Mouse (Mus musculus) bone marrow macrophage, adult 2 months (primary cell): Measurements from ENCODE around the gene Zdhhc5. TPM values are rescaled to one million over a fixed set of nuclear protein-coding genes. Genes with fewer than 3 reads are reported as not detected.
"Not testable (repeated sequence)": the region's sequence is repeated elsewhere in the genome, so short reads cannot be mapped to it uniquely, and the experiment has no call there.

Experiments used
- H3K27ac ChIP-seq: 2 replicates; pipeline ENCODE4 v1.5.1; 2012; ENCODE audit warnings: low read depth, low read length; ENCODE audit not compliant: insufficient read depth
- H3K4me1 ChIP-seq: 2 replicates; pipeline ENCODE4 v1.6.1; 2012; ENCODE audit warnings: low read length; ENCODE audit not compliant: control insufficient read depth, insufficient read depth
- H3K4me3 ChIP-seq: 2 replicates; pipeline ENCODE4 v1.5.1; 2012; ENCODE audit warnings: mild to moderate bottlenecking, low read length, moderate library complexity; ENCODE audit not compliant: insufficient read depth
- CTCF ChIP-seq: IDR thresholded peaks from 2 replicates; pipeline ENCODE4 v1.5.1; 2012; ENCODE audit warnings: low read depth, mild to moderate bottlenecking, low read length, moderate library complexity
- POLR2A ChIP-seq: IDR thresholded peaks from 2 replicates; pipeline ENCODE4 v1.6.1; 2012; ENCODE audit warnings: mild to moderate bottlenecking, low read depth, low read length, borderline replicate concordance
- polyA plus RNA-seq: library from polyadenylated mRNA; stranded (reverse); fragments of >200 nt; gene quantifications from 2 replicates; pipeline ENCODE4 v1.2.4, GENCODE M21; 2012; ENCODE audit not compliant: missing spikeins, insufficient read depth, insufficient read length

The Zdhhc5 gene
- polyA plus RNA-seq, 1 experiment = 29.2 TPM

DNA sequence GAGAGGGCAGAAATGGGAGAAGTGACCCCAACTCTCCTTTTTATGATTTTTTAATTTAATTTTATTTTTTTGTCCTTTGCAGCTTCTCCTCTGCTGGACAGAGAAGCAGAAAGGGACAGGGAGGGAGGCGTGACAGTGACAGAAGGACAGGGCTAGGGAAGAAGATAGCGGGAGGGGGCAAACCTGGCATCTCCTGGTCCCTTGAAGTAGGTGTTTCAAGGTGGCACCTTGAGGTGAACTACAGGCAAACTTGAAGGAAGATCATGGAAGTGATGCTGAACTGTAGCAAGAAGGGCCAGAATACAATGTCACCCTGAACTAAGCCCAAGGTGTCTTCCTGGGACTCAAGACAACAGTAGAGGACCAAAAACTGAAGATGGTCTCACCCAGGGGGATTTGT is 19.9 kb upstream of the Zdhhc5 start:
- Histone ChIP-seq H3K4me3 (peak overlapping the region; percentile 41; the same call in 1 of the 2 replicates), H3K4me1 (peaks cover 20% of the 10 kb centered on the region), H3K27ac (no peak overlapping the region)
- TF ChIP-seq CTCF (no peak), POLR2A (no peak)

DNA sequence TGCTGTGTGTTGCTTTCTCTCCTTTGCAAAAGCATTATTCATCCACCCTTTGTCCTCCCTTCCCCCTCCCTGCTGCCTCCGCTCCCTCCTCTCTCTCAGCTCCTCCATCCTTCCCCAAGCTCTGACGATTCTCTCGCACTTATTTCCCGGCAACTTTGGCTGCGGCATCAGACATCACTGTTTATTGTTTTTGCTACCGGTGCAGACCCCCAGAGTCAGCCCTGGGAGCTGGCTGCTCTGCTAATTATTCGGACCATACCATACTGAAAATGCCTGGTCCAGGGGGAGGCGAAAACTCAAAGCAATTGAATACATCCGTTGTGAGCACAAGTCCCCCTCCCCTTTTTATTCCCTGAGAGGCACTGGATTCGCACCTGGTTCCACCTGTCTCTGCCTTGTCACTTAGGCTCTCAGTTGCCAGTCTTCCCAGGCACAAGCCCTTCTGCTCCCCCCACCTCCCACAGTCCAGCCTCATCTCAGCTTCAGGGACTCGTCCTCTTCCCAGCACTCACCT is 19.4 kb upstream of the Zdhhc5 start:
- peaks cover 16% of the 10 kb centered on the region for H3K4me1 ChIP-seq
- no peak overlapping the region for H3K27ac ChIP-seq
- H3K4me3 ChIP-seq = peak overlapping the region; percentile 41
- TF ChIP-seq CTCF (no peak), POLR2A (no peak)

DNA sequence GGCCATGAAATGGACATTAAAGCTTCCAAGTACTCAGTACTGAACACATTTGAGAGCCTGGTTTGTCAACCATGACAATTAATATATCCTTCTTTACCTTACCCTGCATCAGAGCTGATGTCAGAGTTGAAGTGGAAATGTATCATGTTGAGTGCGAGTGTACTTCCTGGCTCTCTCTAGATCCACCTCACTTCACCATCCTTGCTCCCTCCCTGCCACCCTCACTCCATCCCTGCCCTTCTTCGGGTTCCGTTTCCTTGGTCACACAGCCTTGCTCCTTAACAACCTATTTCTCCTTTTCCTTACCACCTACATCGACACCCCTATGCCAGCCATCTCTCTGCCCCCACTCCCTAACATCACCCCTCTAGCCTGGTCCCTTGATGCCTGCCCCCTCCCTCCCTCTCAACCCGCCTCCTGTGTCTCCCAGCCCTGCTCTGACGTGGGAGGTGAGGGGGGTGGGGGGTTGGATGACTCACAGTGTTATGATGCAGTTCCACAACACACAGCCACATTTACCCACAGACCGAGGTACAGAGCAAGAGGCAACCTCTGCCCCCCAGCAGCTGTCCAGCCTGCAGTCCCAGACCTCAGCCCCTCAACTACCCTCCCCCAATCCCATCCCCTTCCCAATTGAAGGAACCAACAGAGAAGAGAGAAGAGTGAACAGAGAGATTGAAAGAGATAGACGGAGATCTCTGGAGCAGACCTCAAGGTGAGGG is 18.8 kb upstream of the Zdhhc5 start, which contains the start of gene Ypel4:
Gene Ypel4 (plus strand): TSS at position 480 of the 722 bp plus-strand sequence.
- peak within 1 kb of the TSS; percentile 41 for H3K4me3 ChIP-seq
- H3K4me1 ChIP-seq = peaks cover 13% of the 10 kb centered on the region
- TF ChIP-seq POLR2A = no peak
- TF ChIP-seq CTCF = no peak
- no peak within 1 kb of the TSS for H3K27ac ChIP-seq

GRCm38 (mm10) chr2:84732394-84732793 is 17.4 kb upstream of the Zdhhc5 start:
- TF ChIP-seq POLR2A (no peak), CTCF (no peak)
- no peak overlapping the region for H3K4me3 ChIP-seq
- H3K4me1 ChIP-seq = peaks cover 13% of the 10 kb centered on the region
- no peak overlapping the region for H3K27ac ChIP-seq

DNA sequence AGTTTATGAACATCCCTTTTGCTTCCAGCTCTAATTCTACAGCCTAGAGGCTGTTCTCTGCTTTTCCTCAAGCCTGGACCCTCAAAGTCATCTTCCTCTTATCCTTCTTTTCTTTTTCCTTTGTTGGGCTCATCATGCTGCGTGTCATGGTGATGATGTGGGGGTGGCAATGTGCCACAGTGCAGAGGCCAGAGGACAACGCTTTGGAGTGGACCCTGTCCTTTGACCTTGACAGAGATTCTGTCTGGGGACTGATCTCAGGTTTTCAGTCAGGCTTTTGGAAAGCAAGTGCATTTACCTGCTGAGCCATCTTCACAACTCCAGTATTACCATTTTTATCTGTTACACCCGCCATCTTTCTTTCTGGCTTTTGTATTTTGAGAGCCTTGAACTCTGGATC is 16.2 kb upstream of the Zdhhc5 start:
- no peak overlapping the region for H3K27ac ChIP-seq
- H3K4me3 ChIP-seq = no peak overlapping the region
- peaks cover 13% of the 10 kb centered on the region for H3K4me1 ChIP-seq
- TF ChIP-seq CTCF (no peak), POLR2A (no peak)

- not testable (repeated sequence) for H3K4me3 ChIP-seq, H3K27ac ChIP-seq
- peaks cover 10% of the 10 kb centered on the region for H3K4me1 ChIP-seq
Measured at GRCm38 (mm10) chr2:84728191-84728590, 13.2 kb upstream of the Zdhhc5 start.

- Histone ChIP-seq H3K4me3 (peak within 1 kb of the TSS; percentile 68), H3K27ac (peak within 1 kb of the TSS; percentile 89), H3K4me1 (peaks cover 9% of the 10 kb centered on the region)
- TF ChIP-seq POLR2A (no peak; the same call in 1 of the 2 replicates), CTCF (no peak)
Measured at GRCm38 (mm10) chr2:84727172-84727858, 12.3 kb upstream of the Zdhhc5 start, which contains the start of gene Clp1. TSS of gene Clp1 (minus strand) at chr2:84727350.

- peak overlapping the region; percentile 68 for H3K4me3 ChIP-seq
- TF ChIP-seq POLR2A (no peak), CTCF (no peak)
Measured at GRCm38 (mm10) chr2:84726716-84727115, 11.7 kb upstream of the Zdhhc5 start.

DNA sequence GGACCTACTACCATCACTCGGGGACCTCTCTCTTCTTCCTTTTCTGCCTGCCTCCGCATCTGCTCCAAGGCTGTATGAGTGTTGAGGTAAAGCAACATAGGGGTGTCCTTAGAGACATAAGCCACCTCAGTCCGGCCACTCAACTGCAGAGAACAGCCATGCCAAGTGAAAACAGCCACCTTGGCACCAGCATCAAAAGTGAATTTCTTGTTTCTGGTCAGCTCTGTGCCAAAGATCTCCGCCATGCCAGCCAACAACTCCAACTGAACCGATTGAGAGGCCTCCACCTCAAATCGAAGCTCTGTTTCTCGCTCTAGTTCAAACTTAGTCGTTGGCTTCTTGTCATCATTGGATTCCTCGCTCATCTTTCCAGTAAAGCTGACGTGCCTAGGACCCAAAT is 10.8 kb upstream of the Zdhhc5 start:
- Histone ChIP-seq H3K27ac (no peak overlapping the region), H3K4me1 (peaks cover 9% of the 10 kb centered on the region), H3K4me3 (peak overlapping the region; percentile 68)
- TF ChIP-seq CTCF (no peak), POLR2A (no peak)

More at GRCm38 (mm10) chr2:84726716-84727115, 11.7 kb upstream of the Zdhhc5 start:
- peaks cover 9% of the 10 kb centered on the region for H3K4me1 ChIP-seq
- H3K27ac ChIP-seq = no peak overlapping the region; the same call in 1 of the 2 replicates

DNA sequence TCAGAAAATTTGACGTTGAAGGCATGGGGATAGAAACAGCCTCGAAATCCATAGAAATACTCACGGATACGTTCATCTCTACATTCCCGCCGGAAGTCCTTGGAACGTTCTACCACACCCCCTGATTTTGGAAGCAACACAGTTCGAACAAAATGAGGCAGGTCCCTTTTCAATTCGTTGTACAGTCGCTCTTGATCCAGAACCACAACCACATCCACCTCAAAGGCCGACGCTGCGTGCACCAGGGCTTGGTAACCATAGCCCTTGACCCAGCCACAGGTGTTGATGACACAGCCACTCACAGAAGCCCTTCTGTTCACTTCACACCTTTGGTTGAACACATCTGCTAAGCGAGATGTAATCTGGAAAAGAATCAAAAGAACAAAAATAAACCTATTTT is 8.9 kb upstream of the Zdhhc5 start:
- TF ChIP-seq CTCF = no peak
- no peak for TF ChIP-seq POLR2A
- H3K27ac ChIP-seq = no peak overlapping the region
- peaks cover 9% of the 10 kb centered on the region for H3K4me1 ChIP-seq
- H3K4me3 ChIP-seq = no peak overlapping the region
